Mouse (Mus musculus): ENCODE results near the gene Ulk4.
"Not testable (repeated sequence)": the region's sequence is repeated elsewhere in the genome, so short reads cannot be mapped to it uniquely, and the experiment has no call there.

Gene Ulk4

GRCm38 (mm10) chr9:120929081-120929480 lies 347.9 kb downstream of the Ulk4 start, which contains the start of gene Ctnnb1:
TSS of gene Ctnnb1 (plus strand) at chr9:120929216.
- no peak for DNase-seq

- DNase-seq: no peak
These were observed 349.9 kb downstream of the Ulk4 start for GRCm38 (mm10) chr9:120926939-120927606.

GRCm38 (mm10) chr9:120926126-120926525 lies 350.9 kb downstream of the Ulk4 start:
- DNase-seq: no peak

- DNase-seq: no peak
These were observed 357.9 kb downstream of the Ulk4 start for GRCm38 (mm10) chr9:120919130-120919529.

- no peak for DNase-seq
These were observed 358.4 kb downstream of the Ulk4 start for GRCm38 (mm10) chr9:120918642-120919041.

GRCm38 (mm10) chr9:120918211-120918610 lies 358.8 kb downstream of the Ulk4 start:
- no peak for DNase-seq

GRCm38 (mm10) chr9:120917619-120918018 lies 359.4 kb downstream of the Ulk4 start:
- DNase-seq: not testable (repeated sequence)

GRCm38 (mm10) chr9:120914877-120915459 lies 362.0 kb downstream of the Ulk4 start:
- DNase-seq: no peak

GRCm38 (mm10) chr9:120914429-120914828 lies 362.6 kb downstream of the Ulk4 start:
- no peak for DNase-seq

GRCm38 (mm10) chr9:120913152-120913551 lies 363.8 kb downstream of the Ulk4 start:
- DNase-seq: no peak

GRCm38 (mm10) chr9:120908461-120908860 lies 368.5 kb downstream of the Ulk4 start:
- DNase-seq: no peak

Measured in cerebellum, adult 9-10 months (tissue).